In genomic region chr4:87699586-87699985, GRCm38 (mm10) we compare ENCODE assay signal across 17 mouse cellular contexts.
"Had no signal": no experiment of that assay in that cellular context is flagged by ENCODE, and none has a peak within 500 bp of the region (broad histone marks: within the 10 kb centered on the region; RNA-seq: fewer than 3 reads in every experiment).

No protein-coding gene starts in this region.

- ATAC-seq: liver, postnatal 0 days; lung, postnatal 0 days had no signal

- H3K27ac ChIP-seq: limb, embryonic 12.5 days; limb, embryonic 15.5 days; liver, embryonic 14.5 days; macrophage; neural tube, embryonic 12.5 days; neural tube, embryonic 15.5 days had no signal

- DNase-seq: kidney, adult 11 months; kidney, adult 9 months; kidney, postnatal 14 days; kidney, postnatal 4 days; left cerebral cortex, postnatal 4 days; liver, postnatal 0 days; lung, embryonic 14.5 days; thymus, adult 18-20 months; thymus, postnatal 36 days had no signal

- H3K9me3 ChIP-seq: limb, embryonic 12.5 days; limb, embryonic 15.5 days; neural tube, embryonic 12.5 days; neural tube, embryonic 15.5 days had no signal

- H3K27me3 ChIP-seq: limb, embryonic 12.5 days; limb, embryonic 15.5 days; neural tube, embryonic 12.5 days; neural tube, embryonic 15.5 days had no signal

- H3K9ac ChIP-seq: limb, embryonic 12.5 days; limb, embryonic 15.5 days; liver, embryonic 14.5 days; liver, postnatal 0 days; lung, embryonic 14.5 days; neural tube, embryonic 12.5 days; neural tube, embryonic 15.5 days had no signal

- H3K4me3 ChIP-seq: limb, embryonic 12.5 days; limb, embryonic 15.5 days; neural tube, embryonic 12.5 days; neural tube, embryonic 15.5 days had no signal

- H3K36me3 ChIP-seq: limb, embryonic 12.5 days; limb, embryonic 15.5 days; neural tube, embryonic 12.5 days; neural tube, embryonic 15.5 days had no signal

- H3K4me2 ChIP-seq: limb, embryonic 12.5 days; limb, embryonic 15.5 days; liver, embryonic 11.5 days; lung, embryonic 14.5 days; neural tube, embryonic 12.5 days; neural tube, embryonic 15.5 days had no signal
